Mouse (Mus musculus): Measurements from ENCODE around the gene H2al1e. TPM values are rescaled to one million over a fixed set of nuclear protein-coding genes. Genes with fewer than 3 reads are reported as not detected.

The H2al1e gene
- not detected in 2 replicates for polyA plus RNA-seq (2012; rRNA removed)

DNA sequence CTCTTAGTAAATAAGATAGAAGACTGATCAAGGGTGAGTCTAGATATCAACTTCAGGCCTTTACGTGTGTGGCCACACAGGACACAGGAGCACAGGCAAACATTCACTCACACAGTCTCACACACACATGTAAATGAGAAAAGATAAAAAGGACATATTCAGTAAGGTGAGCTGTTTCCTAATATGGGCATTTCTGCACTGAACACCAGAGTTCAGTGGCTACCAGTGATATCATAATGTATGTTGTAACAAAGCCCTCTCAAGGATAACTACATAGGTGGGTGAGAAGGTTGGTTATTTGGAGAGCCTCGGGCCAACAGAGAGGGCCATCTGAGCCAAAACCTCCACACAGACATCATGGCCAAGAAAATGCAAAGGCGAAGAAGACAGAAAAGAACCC lies at the start of gene H2al1e:
Gene H2al1e, plus strand, starts transcription at position 301 of the 400 bp plus-strand sequence.

DNA sequence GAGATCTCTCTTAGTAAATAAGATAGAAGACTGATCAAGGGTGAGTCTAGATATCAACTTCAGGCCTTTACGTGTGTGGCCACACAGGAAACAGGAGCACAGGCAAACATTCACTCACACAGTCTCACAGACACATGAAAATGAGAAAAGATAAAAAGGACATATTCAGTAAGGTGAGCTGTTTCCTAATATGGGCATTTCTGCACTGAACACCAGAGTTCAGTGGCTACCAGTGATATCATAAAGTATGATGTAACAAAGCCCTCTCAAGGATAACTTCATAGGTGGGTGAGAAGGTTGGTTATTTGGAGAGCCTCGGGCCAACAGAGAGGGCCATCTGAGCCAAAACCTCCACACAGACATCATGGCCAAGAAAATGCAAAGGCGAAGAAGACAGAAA lies 12.8 kb upstream of the H2al1e start, which contains the start of gene H2al1a:
Gene H2al1a, plus strand, starts transcription at position 301 of the 400 bp plus-strand sequence.

DNA sequence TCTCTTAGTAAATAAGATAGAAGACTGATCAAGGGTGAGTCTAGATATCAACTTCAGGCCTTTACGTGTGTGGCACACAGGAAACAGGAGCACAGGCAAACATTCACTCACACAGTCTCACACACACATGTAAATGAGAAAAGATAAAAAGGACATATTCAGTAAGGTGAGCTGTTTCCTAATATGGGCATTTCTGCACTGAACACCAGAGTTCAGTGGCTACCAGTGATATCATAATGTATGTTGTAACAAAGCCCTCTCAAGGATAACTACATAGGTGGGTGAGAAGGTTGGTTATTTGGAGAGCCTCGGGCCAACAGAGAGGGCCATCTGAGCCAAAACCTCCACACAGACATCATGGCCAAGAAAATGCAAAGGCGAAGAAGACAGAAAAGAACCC lies 9.6 kb upstream of the H2al1e start, which contains the start of gene H2al1b:
Gene H2al1b, plus strand, starts transcription at position 301 of the 400 bp plus-strand sequence.

DNA sequence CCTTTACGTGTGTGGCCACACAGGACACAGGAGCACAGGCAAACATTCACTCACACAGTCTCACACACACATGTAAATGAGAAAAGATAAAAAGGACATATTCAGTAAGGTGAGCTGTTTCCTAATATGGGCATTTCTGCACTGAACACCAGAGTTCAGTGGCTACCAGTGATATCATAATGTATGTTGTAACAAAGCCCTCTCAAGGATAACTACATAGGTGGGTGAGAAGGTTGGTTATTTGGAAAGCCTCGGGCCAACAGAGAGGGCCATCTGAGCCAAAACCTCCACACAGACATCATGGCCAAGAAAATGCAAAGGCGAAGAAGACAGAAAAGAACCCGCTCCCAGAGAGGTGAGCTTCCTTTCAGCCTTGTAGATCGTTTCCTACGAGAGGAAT lies 6.4 kb upstream of the H2al1e start, which contains the start of gene H2al1c:
Gene H2al1c, plus strand, starts transcription at position 301 of the 400 bp plus-strand sequence.

DNA sequence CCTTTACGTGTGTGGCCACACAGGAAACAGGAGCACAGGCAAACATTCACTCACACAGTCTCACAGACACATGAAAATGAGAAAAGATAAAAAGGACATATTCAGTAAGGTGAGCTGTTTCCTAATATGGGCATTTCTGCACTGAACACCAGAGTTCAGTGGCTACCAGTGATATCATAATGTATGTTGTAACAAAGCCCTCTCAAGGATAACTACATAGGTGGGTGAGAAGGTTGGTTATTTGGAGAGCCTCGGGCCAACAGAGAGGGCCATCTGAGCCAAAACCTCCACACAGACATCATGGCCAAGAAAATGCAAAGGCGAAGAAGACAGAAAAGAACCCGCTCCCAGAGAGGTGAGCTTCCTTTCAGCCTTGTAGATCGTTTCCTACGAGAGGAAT lies 3.2 kb upstream of the H2al1e start, which contains the start of gene H2al1d:
Gene H2al1d, plus strand, starts transcription at position 301 of the 400 bp plus-strand sequence.

DNA sequence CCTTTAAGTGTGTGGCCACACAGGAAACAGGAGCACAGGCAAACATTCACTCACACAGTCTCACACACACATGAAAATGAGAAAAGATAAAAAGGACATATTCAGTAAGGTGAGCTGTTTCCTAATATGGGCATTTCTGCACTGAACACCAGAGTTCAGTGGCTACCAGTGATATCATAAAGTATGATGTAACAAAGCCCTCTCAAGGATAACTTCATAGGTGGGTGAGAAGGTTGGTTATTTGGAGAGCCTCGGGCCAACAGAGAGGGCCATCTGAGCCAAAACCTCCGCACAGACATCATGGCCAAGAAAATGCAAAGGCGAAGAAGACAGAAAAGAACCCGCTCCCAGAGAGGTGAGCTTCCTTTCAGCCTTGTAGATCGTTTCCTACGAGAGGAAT lies 3.1 kb downstream of the H2al1e start, which contains the start of gene H2al1f:
Gene H2al1f, plus strand, starts transcription at position 301 of the 400 bp plus-strand sequence.

DNA sequence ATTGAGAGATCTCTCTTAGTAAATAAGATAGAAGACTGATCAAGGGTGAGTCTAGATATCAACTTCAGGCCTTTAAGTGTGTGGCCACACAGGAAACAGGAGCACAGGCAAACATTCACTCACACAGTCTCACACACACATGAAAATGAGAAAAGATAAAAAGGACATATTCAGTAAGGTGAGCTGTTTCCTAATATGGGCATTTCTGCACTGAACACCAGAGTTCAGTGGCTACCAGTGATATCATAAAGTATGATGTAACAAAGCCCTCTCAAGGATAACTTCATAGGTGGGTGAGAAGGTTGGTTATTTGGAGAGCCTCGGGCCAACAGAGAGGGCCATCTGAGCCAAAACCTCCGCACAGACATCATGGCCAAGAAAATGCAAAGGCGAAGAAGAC lies 6.2 kb downstream of the H2al1e start, which contains the start of gene H2al1g:
Gene H2al1g, plus strand, starts transcription at position 301 of the 400 bp plus-strand sequence.

DNA sequence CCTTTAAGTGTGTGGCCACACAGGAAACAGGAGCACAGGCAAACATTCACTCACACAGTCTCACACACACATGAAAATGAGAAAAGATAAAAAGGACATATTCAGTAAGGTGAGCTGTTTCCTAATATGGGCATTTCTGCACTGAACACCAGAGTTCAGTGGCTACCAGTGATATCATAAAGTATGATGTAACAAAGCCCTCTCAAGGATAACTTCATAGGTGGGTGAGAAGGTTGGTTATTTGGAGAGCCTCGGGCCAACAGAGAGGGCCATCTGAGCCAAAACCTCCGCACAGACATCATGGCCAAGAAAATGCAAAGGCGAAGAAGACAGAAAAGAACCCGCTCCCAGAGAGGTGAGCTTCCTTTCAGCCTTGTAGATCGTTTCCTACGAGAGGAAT lies 9.5 kb downstream of the H2al1e start, which contains the start of gene H2al1h:
Gene H2al1h, plus strand, starts transcription at position 301 of the 400 bp plus-strand sequence.

DNA sequence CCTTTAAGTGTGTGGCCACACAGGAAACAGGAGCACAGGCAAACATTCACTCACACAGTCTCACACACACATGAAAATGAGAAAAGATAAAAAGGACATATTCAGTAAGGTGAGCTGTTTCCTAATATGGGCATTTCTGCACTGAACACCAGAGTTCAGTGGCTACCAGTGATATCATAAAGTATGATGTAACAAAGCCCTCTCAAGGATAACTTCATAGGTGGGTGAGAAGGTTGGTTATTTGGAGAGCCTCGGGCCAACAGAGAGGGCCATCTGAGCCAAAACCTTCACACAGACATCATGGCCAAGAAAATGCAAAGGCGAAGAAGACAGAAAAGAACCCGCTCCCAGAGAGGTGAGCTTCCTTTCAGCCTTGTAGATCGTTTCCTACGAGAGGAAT lies 12.6 kb downstream of the H2al1e start, which contains the start of gene H2al1i:
Gene H2al1i, plus strand, starts transcription at position 301 of the 400 bp plus-strand sequence.

DNA sequence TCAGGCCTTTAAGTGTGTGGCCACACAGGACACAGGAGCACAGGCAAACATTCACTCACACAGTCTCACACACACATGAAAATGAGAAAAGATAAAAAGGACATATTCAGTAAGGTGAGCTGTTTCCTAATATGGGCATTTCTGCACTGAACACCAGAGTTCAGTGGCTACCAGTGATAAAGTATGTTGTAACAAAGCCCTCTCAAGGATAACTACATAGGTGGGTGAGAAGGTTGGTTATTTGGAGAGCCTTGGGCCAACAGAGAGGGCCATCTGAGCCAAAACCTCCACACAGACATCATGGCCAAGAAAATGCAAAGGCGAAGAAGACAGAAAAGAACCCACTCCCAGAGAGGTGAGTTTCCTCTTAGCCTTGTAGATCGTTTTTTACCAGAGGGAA lies 15.8 kb downstream of the H2al1e start, which contains the start of gene H2al1j:
Gene H2al1j, plus strand, starts transcription at position 301 of the 400 bp plus-strand sequence.

Other genes starting within 250 kb of the H2al1e start
- gene H2al1a, start 12.7 kb upstream of the H2al1e start, polyA plus RNA-seq (2012; rRNA removed), result not detected in 2 replicates
- gene H2al1b, start 9.5 kb upstream of the H2al1e start, polyA plus RNA-seq (2012; rRNA removed), result not detected in 2 replicates
- not detected in 2 replicates for gene H2al1c, start 6.3 kb upstream of the H2al1e start, polyA plus RNA-seq (2012; rRNA removed)
- gene H2al1d, start 3.1 kb upstream of the H2al1e start, polyA plus RNA-seq (2012; rRNA removed), result not detected in 2 replicates
- not detected in 2 replicates for gene H2al1f, start 3.2 kb downstream of the H2al1e start, polyA plus RNA-seq (2012; rRNA removed)
- not detected in 2 replicates for gene H2al1g, start 6.3 kb downstream of the H2al1e start, polyA plus RNA-seq (2012; rRNA removed)
- not detected in 2 replicates for gene H2al1h, start 9.6 kb downstream of the H2al1e start, polyA plus RNA-seq (2012; rRNA removed)
- not detected in 2 replicates for gene H2al1i, start 12.7 kb downstream of the H2al1e start, polyA plus RNA-seq (2012; rRNA removed)
- gene H2al1j, start 15.9 kb downstream of the H2al1e start, polyA plus RNA-seq (2012; rRNA removed), result not detected in 2 replicates

Data from central nervous system, embryonic 18 days (tissue).